Mouse (Mus musculus) A20 (cell line): Measurements from ENCODE around the gene Tmem267.

ENCODE experiments used
- DNase-seq: peaks from one replicate; pipeline ENCODE4 v3.0.0-alpha.2; 2011; ENCODE audit warnings: low read depth, low spot score

The Tmem267 gene

DNA sequence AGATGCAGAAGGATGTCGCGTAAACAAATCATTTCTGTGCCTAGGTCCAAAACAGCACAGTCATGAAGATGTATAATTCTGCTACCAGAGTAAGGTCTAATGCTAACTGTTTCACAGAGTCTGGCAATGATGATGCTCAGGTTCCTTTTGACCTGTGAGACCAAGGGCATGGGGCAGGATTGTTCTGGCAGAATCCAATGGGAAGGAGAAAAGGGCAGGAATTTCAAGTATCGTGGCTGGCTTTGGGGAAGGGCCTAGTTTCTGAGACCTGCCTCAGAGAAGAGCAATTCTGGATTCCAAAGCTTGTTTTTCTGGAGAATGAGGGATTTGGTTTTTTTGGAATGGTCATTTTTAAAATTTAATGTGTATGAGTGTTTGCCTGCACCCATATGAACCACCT lies 131.0 kb downstream of the Tmem267 start:
- DNase-seq = no peak

GRCm38 (mm10) chr13:119619735-119620134 lies 131.9 kb downstream of the Tmem267 start:
- no peak for DNase-seq

GRCm38 (mm10) chr13:119623634-119624033 lies 135.8 kb downstream of the Tmem267 start, which contains the start of gene Ccl28:
Gene Ccl28 (plus strand): TSS chr13:119623819.
- no peak for DNase-seq

DNA sequence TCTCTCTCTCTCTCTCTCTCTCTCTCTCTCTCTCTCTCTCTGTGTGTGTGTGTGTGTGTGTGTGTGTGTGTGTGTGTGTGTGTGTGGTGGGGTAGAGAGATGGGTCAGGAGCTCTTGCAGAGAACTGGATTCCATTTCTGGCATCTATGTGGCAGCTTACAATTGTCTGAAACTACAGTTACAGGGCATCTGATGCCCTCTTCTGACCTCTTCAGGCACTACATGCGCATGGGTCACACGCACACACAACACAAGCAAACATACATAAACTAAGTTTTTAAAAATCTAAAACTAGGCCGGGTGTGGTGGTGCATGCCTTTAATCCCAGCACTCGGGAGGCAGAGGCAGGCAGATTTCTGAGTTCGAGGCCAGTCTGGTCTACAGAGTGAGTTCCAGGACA lies 138.1 kb downstream of the Tmem267 start:
- peak; percentile 59 for DNase-seq

GRCm38 (mm10) chr13:119631482-119632155 lies 143.8 kb downstream of the Tmem267 start:
- peak; percentile 93 for DNase-seq

DNA sequence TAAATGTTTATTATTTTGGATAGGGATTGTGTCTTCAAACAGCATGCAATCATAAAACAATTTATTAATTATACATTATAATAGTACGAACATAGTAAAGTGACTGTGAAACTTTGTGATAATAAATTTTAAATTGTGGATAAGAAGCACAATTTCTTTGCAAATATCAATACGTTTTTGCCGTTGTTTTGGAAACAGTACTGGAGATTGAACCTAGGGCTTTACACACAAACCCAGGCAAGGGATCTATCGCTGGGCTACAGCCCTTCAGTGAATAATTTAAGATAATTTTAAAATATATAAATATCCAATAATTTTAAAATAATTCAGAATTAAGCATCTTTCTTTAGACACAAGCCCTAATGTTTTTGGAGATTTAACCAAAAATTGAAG lies 144.3 kb downstream of the Tmem267 start:
- DNase-seq = no peak

- DNase-seq = no peak
These were observed 147.7 kb downstream of the Tmem267 start for GRCm38 (mm10) chr13:119635496-119635895.

DNA sequence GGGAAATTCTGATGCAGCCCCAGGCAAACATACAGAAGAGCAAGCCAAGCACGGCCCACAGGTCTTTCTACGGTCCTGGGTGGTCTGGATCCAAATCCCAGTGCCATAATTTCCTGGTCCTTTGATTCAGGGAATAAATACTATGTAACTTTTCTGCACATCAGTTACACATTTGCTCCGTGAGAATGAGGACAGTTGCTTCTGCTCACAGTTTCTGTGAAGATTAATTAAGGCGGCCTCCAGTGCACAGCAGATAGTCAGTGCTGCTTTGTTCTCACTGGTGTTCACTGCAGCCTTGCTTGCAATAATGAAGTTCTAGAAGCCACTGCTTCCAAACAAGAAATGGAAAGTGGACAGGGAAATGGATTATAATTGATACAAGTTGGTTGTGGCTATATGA lies 150.0 kb downstream of the Tmem267 start:
- no peak for DNase-seq

GRCm38 (mm10) chr13:119638449-119638848 lies 150.6 kb downstream of the Tmem267 start:
- DNase-seq = no peak

DNA sequence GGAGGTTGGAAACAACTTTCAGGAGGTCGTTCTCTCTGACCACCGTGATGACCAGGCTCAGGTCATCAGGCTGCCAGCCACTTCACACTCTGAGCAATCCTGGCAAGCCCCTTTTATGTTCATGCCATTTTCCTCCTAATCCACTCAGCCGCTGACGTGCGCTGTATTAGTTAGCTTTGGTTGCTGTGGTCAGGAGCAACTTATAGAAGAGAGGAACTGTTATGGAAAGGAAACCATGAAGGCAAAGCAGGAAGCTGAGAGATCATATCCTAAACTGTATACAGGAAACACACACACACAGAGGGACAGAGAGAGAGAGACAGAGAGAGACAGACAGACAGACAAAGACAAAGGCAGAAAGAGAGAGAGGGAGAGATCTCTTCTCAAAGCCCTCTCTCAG lies 151.5 kb downstream of the Tmem267 start:
- no peak for DNase-seq

- peak; percentile 53 for DNase-seq
These were observed 152.7 kb downstream of the Tmem267 start for GRCm38 (mm10) chr13:119640504-119640903.

- DNase-seq = no peak
These were observed 153.3 kb downstream of the Tmem267 start for GRCm38 (mm10) chr13:119641145-119641544.

- no peak for DNase-seq
These were observed 156.9 kb downstream of the Tmem267 start for GRCm38 (mm10) chr13:119644769-119645168.

DNA sequence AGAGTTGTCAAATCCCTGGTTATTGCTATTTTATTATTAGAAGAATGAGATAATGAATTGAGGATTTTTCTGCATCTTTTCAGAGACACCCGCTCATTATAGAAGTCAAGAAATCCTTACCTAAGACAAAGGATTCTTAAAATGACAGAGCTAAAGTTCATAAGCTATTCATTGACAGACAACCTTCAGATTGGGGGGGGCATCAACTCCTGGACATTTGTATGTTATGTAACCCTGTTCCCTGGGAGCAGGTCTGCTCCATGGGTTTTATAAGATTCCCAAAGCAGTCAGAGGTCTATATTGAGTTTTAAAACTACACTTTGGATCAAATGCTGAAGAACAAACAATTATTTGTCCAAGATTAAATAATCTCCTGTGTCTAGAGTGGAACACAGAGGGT lies 158.7 kb downstream of the Tmem267 start:
- DNase-seq = no peak

GRCm38 (mm10) chr13:119648891-119649698 lies 161.3 kb downstream of the Tmem267 start:
- no peak for DNase-seq

GRCm38 (mm10) chr13:119649699-119650046 lies 161.8 kb downstream of the Tmem267 start:
- DNase-seq = no peak

DNA sequence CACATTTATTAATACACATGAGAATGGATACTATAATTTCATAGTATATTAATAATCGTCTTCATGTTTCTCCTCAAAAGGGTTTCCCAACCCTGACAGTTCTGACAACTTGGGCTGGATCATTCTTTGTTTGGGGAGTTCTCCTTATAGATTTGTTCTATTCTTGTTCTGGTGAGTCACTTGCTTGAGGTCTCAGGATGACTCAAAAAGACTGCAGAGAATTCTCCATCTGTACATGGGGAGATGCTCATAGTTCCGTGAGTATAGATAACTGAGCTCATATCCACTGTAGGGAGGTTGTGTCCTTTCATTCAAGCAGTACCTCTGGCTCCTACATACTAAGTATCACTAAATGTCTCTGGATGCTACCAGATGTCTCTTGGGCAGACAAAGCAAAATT lies 166.9 kb downstream of the Tmem267 start:
- no peak for DNase-seq

DNA sequence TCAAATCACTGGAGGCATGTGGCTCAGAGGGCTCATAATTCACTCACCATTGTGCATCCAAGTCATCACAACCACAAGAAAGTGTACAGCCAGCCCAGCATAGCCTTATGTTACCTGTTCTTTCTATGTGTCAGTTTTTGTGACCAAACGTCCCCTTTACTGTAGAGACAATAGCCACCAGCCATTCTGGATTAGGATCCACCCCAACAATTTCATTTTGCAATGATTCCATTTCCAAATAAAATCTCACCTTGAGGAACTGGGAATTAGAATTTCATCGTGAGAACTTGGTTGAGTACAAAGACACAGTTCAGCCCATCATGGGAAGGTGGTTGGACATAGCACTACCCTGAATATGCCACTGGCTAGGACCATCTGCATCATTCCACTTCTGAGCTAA lies 168.4 kb downstream of the Tmem267 start:
- DNase-seq = no peak

- DNase-seq = no peak
These were observed 169.1 kb downstream of the Tmem267 start for GRCm38 (mm10) chr13:119656846-119657416.
